Mouse (Mus musculus): ENCODE measurements at regions not wholly inside any gene's neighbourhood (a gene's known extent, or its start where the extent isn't known, plus 50 kb on each side); places are given as distances from the start of the nearest gene placed in this dataset.

DNA sequence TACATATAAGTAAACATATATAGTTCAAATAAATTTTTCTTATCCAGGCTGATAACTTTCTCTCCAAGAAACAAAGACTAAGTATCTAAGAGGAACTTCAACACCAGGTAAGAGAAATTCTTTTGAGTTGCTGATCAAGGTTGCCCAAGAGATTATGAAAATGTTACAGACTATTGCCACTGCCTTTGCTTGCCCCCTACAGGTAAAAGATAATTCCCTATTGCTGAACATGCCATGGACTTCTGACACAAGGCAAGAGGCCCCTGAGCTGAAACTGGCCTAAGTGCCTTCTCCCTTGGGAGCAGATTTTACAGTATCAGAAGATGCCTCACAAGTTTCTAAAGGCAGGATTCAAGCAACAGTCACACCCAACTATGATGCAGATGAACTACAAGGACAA is 2914.2 kb upstream of the Gm6569 start:
- DNase-seq: no peak

DNA sequence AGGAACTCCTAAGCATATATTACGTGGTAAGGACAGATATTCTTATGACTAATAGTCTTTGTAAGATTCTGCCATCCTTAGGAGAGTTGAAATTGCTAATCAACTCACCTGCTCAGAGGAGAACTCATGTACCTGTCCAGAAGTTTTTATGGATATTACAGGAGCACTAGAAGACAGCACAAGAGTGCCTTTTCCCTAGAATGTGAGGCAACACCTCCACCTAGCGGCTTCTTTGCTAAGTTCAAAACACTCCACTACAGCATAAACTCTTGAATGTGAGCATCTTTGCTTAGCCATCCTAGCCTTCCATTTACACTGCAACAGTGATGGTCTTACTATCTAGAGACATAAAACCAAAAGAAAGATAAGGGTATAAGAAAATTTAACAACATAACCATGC is 2913.5 kb upstream of the Gm6569 start:
- DNase-seq: peak; percentile 53

Measured in heart, postnatal 4 days (tissue).